Mouse (Mus musculus) spleen, adult 18-20 months (tissue): ENCODE measurements around the gene Man2b2.

Experiments
- DNase-seq, 2 experiments: peaks; one replicate each; pipeline ENCODE4 v3.0.0; 2022; ENCODE audit warnings: mixed read lengths in 2 of 2

Man2b2 gene

GRCm38 (mm10) chr5:36829913-36830879 is at the start of gene Man2b2:
Man2b2 (minus strand) TSS chr5:36830653.
- DNase-seq, result peak; percentile 82 to 92

GRCm38 (mm10) chr5:36878801-36879200 is 48.3 kb upstream of the Man2b2 start:
- DNase-seq, result no peak

- DNase-seq, result no peak
These were observed 47.2 kb upstream of the Man2b2 start for GRCm38 (mm10) chr5:36877641-36878040.

DNA sequence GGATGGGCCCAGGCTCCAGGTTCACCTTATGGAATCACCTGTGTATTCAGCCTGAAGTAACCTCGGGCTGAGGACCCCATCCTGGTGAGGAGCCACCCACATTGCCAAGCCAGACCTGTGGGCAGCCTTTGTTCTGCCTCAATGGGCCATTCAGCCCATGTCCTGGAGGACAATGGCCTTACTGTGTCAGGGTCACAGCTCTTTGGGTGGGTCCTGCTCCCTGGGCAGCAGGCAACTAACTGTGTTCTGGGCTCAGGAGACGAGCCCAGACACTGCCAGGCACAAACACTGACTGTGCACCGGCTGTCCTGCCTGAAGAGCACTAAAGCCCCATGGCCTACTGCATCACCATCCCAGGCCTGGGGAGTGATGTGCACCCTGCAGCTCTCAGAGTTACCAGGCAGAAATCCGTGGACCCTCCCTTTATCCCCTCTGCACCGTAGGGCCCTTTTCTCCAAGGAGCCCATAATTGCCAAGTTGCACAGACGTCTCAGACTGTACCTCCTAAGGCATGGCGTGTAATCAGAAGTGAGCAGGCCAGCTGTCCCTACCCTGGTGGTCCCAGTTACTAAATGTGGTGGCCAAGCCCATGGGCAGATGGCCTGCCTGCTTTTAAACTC is 46.4 kb upstream of the Man2b2 start:
- DNase-seq, result no peak

DNA sequence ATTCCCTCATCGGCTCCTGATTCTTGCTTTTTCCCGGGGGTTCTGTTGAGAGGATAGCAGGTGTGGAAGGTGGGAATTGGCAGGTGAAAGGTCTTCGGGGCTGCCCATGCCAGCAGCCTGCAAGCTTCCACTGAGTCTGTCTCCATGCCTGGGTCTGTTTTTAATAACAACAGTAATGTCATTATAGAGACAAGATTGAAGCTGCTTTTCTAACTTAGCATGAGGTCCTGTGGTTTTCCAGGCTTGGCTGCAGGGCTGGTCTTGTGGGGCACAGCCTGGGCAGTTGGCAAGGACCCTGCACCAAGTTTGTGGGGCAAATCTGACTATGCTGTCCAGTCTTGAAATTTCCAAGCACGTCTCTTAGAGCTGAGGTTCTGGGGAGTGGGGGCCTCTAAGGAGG is 45.5 kb upstream of the Man2b2 start:
- DNase-seq, result no peak

DNA sequence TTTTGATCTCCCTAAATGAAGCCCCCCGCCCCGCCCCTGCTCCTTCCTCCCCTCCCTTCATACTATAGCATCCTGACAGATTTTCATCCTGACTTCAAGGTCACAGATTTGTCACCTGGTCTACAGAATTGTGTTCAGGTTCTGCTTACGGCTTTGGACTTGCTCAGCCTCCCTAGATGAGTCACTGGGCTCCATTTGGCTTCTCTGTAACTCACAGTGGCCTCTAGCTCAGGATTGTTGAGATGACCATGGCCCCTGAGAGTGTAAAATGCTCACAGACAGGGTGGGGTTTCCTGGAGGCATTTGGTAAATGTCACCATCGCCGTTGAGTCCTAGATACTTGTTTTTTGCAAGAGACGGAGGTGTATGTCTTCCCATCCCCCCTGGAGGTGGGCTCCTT is 40.5 kb upstream of the Man2b2 start:
- no peak for DNase-seq

- DNase-seq, result no peak
These were observed 39.3 kb upstream of the Man2b2 start for GRCm38 (mm10) chr5:36869578-36870236.

- no peak for DNase-seq
These were observed 38.7 kb upstream of the Man2b2 start for GRCm38 (mm10) chr5:36869186-36869577.

DNA sequence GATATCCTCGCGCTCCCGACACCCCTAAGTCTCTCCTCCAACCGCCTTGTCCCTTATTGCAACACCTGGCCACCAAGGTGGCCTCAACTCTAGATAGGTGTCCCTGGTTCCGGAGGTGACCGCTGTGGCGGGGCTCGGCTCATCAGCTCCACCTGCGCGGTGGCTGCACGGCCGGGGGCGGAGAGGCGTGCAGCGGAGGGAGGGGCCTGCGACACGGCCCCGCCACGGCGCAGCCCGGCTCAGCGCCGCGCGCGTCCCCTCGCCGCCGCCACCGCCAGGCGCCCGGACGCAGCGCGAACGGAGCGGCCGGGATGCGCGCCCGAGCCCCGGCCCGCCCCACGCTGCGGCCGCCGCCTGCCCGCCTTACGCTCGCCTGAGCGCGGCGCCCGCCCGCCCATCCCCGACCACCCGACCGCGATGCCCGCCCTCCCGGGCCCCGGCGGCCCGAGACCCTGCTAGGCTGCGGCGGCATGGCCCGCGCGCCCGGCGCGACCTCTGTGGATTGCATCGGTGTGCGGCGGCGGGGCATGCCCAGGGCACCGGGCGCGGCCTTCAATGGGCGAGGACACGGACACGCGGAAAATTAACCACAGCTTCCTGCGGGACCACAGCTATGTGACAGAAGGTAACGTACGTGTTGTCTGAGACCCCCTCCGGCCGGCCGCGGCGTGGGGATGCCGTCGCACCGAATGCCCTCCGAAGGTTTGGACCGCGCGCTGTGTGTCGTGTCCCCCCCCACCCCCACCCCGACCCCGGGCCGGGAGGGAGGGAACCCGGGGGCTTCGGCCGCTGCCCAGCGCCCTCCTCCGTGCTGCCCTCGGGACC is 38.0 kb upstream of the Man2b2 start, which contains the start of gene Ppp2r2c:
Gene Ppp2r2c, plus strand, starts transcription at position 248 of the 825 bp plus-strand sequence.
- DNase-seq, result no peak

- DNase-seq, result no peak
These were observed 37.1 kb upstream of the Man2b2 start for GRCm38 (mm10) chr5:36867561-36867960.

GRCm38 (mm10) chr5:36866701-36867250 is 36.3 kb upstream of the Man2b2 start:
- DNase-seq, result no peak

GRCm38 (mm10) chr5:36861084-36861483 is 30.6 kb upstream of the Man2b2 start:
- DNase-seq, result no peak

GRCm38 (mm10) chr5:36857546-36857945 is 27.1 kb upstream of the Man2b2 start:
- no peak for DNase-seq

GRCm38 (mm10) chr5:36856529-36856928 is 26.1 kb upstream of the Man2b2 start:
- no peak for DNase-seq

DNA sequence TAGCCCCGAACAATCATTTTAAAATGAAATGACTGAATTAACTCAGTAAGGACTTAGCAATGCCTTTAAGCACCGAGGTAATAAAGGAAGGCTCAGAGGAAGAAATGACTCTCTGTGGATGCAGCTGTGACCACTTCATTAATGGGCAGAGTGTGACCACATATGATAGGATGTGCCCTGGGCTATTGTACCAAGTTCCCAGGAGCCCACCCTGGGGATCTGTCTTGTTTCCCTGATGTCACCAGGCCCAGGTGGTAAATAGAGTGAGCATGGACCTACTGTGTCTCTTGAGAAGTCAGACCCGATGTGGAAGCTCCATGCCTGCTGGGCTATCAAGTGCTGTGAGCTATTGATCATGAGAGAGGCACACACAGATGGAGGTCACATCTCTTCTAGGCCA is 24.7 kb upstream of the Man2b2 start:
- no peak for DNase-seq

DNA sequence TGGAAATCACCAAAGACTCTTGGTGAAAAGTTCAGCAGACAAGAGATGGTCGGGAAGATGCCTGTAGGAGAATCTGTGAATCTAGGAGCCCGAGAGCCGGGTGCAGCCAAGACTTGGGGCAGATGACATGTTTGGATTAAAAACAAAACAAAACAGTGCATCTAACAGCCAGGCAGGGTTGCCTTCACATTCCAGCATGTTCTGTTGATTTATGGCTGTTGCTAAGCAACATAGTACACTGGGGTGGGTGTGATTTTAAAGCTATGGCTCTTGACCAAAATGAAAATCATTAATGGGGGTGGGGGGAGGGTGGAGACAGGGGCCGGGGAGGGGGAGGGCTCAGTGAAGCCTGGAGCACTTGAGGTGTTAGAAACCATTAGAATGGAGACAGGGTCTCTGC is 21.1 kb upstream of the Man2b2 start:
- DNase-seq, result no peak

GRCm38 (mm10) chr5:36844490-36844889 is 14.0 kb upstream of the Man2b2 start:
- no peak for DNase-seq

DNA sequence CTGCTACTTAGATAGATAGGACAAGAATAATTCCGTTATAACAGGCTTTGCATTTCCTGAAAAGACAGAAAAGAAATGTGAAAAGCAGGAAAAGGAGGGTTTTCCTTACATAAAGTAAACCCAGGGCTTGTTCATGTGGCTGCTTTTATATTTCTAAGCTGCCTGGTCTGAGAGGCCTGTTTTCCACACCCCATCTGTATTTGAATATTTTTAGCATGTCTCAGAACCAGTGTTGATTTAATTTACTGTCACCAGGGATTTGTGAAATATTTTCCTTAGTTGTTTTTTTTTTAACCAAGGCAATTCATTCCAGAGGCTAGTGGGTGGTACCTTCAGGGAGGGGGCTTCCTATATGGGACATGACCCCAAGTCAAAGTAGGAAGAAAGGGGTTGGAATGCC is 11.2 kb upstream of the Man2b2 start:
- DNase-seq, result no peak

DNA sequence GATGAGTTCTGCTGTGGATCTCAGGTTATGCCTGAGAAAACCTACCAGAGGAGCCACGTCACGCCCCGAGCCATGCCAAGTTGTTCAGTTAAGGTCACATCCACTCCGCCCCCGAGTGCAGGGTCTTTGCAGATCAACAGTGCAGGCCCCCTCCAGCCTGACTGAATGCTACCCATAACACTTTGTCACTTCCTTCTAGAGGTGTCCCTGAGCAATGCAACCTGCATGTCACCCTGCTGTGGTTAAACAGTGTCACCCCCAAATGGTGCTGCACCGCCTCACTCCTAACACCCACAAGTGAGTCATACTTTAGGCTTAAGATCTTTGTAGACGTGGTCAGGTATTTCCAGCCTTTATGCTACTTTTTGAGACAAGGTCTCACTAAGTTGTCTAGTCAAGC is 9.6 kb upstream of the Man2b2 start:
- DNase-seq, result no peak

- no peak for DNase-seq
These were observed 9.1 kb upstream of the Man2b2 start for GRCm38 (mm10) chr5:36839602-36840001.

GRCm38 (mm10) chr5:36839032-36839431 is 8.6 kb upstream of the Man2b2 start:
- no peak for DNase-seq

DNA sequence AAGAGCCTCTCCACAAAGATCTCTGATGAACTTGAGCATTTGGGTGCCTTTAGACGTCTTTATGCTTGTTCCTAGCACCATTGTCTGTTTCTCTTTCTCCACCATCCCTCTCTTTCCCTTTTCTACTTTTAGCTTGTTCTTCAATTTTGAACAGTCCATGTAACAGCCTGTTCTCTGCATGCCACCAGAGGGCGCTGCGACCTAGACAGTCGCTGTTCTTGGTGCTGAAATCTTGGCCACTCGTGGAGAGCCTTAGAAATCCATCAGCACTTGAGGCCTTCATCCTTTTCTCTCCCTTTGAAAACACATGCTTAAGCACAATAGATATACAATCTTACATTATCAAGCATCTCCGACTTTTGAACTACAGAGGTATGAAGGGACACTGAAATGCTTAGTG is 5.5 kb upstream of the Man2b2 start:
- DNase-seq, result peak in 1 of 2 experiments; percentile 64
